Mouse (Mus musculus) embryonic facial prominence, embryonic 10.5 days (tissue): Measurements from ENCODE around the gene Gfod1. TPM values are rescaled to one million over a fixed set of nuclear protein-coding genes. Genes with fewer than 3 reads are reported as not detected.

Experiments
- DNase-seq: peaks from one replicate; pipeline ENCODE4 v3.0.0-alpha.2; 2017; ENCODE audit warnings: low spot score
- H3K27ac ChIP-seq: fragments of 300-500 bp; sonication (generic); replicated peaks from 2 replicates; pipeline ENCODE4 v1.5.1; 2016; ENCODE audit warnings: mild to moderate bottlenecking
- H3K27me3 ChIP-seq: fragments of 300-500 bp; sonication (generic); replicated peaks from 2 replicates; pipeline ENCODE4 v1.6.1; 2016; ENCODE audit warnings: low read depth, mild to moderate bottlenecking; ENCODE audit not compliant: poor library complexity, severe bottlenecking
- H3K36me3 ChIP-seq: fragments of 300-500 bp; sonication (generic); replicated peaks from 2 replicates; pipeline ENCODE4 v1.6.1; 2016; ENCODE audit warnings: mild to moderate bottlenecking, moderate library complexity
- H3K4me1 ChIP-seq: fragments of 300-500 bp; sonication (generic); 2 replicates; pipeline ENCODE4 v1.6.1; 2016
- H3K4me3 ChIP-seq: fragments of 300-500 bp; sonication (generic); 2 replicates; pipeline ENCODE4 v1.5.1; 2016; ENCODE audit warnings: mild to moderate bottlenecking, moderate library complexity
- H3K9me3 ChIP-seq: fragments of 300-500 bp; sonication (generic); 2 replicates; pipeline ENCODE4 v1.6.1; 2016; ENCODE audit warnings: mild to moderate bottlenecking
- WGBS: fragments of 180-500 bp; shearing (Covaris S2); methylation state at CpG from one replicate; pipeline ENCODE4 v1.1.7; 2016; 5-methylcytosine and 5-hydroxymethylcytosine counted together
- polyA plus RNA-seq: library from polyadenylated mRNA; unstranded; fragments of >200 nt; fragmentation: Nextera tagmentation; extraction: Ambion mirVana; gene quantifications from 2 replicates; pipeline ENCODE4 v1.2.1, GENCODE M21; 2016

Gfod1 gene
- polyA plus RNA-seq, 1 experiment from 2014 or later = 0.40 TPM

DNA sequence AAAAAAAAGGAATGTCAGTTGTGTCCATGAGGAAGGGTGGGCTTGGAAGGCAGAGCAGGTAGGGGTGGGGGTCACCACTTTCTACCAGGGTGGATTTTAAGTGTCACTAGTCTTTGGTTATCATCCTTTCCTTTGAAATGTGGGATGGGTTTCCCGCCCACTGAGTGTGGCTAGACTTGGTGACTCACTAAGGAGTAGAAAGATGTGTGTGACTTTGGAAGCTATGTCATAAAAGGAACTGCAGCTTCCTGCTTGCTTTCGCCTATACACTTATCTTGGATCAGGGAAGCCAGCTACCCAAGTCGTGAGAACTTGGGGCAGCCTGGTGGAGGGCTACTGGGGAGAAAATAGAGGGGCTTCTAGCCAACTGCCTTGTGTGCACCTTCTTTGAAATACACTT, 15.4 kb upstream of the Gfod1 start:
- no peak overlapping the region for H3K27ac ChIP-seq
- WGBS = 85% methylated on average over 3 of the region's 3 CpGs

GRCm38 (mm10) chr13:43317411-43317810, 13.4 kb upstream of the Gfod1 start:
- WGBS = 83% methylated on average over 5 of the region's 5 CpGs
- Histone ChIP-seq H3K4me1 (no peaks in the 10 kb centered on the region), H3K36me3 (no peaks in the 10 kb centered on the region), H3K27me3 (no peaks in the 10 kb centered on the region), H3K27ac (no peak overlapping the region), H3K4me3 (no peak overlapping the region), H3K9me3 (0 out of 2 replicates have a peak, but pooled peaks cover 2% of the 10 kb centered on the region)
- DNase-seq = no peak

More for the DNA sequence above, 15.4 kb upstream of the Gfod1 start:
- no peak for DNase-seq
- H3K4me3 ChIP-seq = no peak overlapping the region
- no peaks in the 10 kb centered on the region for H3K27me3 ChIP-seq
- no peaks in the 10 kb centered on the region for H3K36me3 ChIP-seq
- H3K4me1 ChIP-seq = no peaks in the 10 kb centered on the region
- 0 out of 2 replicates have a peak, but pooled peaks cover 2% of the 10 kb centered on the region for H3K9me3 ChIP-seq

GRCm38 (mm10) chr13:43305181-43305924, 1.4 kb upstream of the Gfod1 start:
- H3K36me3 ChIP-seq = no peaks in the 10 kb centered on the region
- no peak overlapping the region for H3K4me3 ChIP-seq
- WGBS = 79% methylated on average over 15 of the region's 15 CpGs
- H3K27ac ChIP-seq = no peak overlapping the region
- H3K9me3 ChIP-seq = peaks cover 8% of the 10 kb centered on the region
- peaks cover 44% of the 10 kb centered on the region for H3K4me1 ChIP-seq
- no peak for DNase-seq
- peaks cover 66% of the 10 kb centered on the region for H3K27me3 ChIP-seq

- peak overlapping the region; percentile 78 for H3K4me3 ChIP-seq
- WGBS = 25% methylated on average over 11 of the region's 11 CpGs
- H3K27ac ChIP-seq = peak overlapping the region; percentile 76; the same call in 1 of the 2 replicates
- H3K36me3 ChIP-seq = no peaks in the 10 kb centered on the region
- peaks cover 45% of the 10 kb centered on the region for H3K4me1 ChIP-seq
- peaks cover 5% of the 10 kb centered on the region for H3K9me3 ChIP-seq
- H3K27me3 ChIP-seq = peaks cover 72% of the 10 kb centered on the region
- no peak for DNase-seq
These were observed 728 bp upstream of the Gfod1 start for GRCm38 (mm10) chr13:43304700-43305099.

DNA sequence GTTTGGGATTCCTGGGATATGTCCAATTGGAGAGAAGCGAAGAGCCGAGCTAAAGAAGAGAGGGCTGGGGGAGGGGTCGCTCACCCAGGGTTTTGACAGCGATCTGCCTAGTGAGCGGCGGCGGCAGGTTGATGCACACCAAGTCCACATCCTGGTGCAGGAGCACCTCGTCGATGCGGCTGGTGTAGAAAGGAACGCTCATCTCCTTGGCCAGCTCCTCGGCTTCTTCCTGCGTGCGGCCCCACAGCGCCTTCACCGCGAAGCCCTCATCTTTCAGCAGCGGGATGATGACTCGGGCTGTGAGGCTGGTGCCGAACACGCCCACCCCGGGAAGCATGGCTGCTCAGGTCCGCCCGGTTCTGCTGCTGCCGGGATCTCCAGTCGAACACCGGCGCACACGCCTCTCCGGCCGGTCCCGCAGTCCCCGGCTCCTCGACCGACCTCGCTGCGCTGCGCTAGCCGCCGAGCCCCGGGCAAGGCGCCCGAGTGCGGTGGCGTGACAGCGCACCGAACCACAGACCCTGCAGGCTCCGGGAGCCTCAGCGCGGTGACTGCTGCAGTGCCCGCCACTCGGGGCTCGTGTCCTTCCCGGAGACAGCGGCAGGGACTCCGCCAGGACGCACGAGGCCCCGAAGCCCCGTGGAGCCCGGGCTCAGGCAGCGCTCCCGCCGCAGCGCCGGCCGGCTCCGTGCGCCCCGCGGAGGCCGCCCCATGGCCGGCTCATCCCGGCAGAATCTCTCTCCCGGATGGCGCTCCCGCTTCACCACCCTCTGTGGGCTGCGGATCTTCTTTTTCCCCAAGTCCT, 609 bp downstream of the Gfod1 start:
- Histone ChIP-seq H3K36me3 (no peaks in the 10 kb centered on the region), H3K4me3 (peak overlapping the region; percentile 78), H3K27me3 (peaks cover 86% of the 10 kb centered on the region), H3K9me3 (no peaks in the 10 kb centered on the region), H3K4me1 (peaks cover 45% of the 10 kb centered on the region), H3K27ac (peak overlapping the region; percentile 76)
- DNase-seq = peak; percentile 59
- under 1% methylated on average over 78 of the region's 78 CpGs for WGBS

GRCm38 (mm10) chr13:43302651-43303160, 1.3 kb downstream of the Gfod1 start:
- DNase-seq = no peak
- Histone ChIP-seq H3K27ac (0 out of 2 replicates have a peak overlapping the region, but pooled peaks have one; percentile 2), H3K4me1 (peaks cover 45% of the 10 kb centered on the region), H3K9me3 (no peaks in the 10 kb centered on the region), H3K4me3 (peak overlapping the region; percentile 78), H3K27me3 (peaks cover 89% of the 10 kb centered on the region), H3K36me3 (no peaks in the 10 kb centered on the region)
- 2% methylated on average over 19 of the region's 19 CpGs for WGBS

DNA sequence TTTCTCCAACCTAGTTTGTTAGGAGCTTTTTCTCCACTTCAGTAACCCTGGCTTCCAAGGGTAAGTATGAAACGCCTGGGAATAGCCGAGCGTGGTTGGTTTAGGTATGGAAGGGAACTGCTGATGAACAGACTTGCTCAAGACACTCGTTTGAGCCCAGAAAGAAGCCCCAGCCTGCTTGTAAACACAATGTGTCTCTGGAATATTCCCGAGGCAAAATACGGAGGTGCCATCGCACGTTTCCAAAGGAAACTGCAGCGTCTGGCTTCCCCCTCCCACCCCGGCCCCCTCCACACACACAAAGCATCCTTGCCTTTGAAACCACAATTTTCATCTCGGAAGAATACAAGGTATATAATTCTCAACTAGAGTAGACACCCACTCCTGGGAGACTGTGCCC, 1.7 kb downstream of the Gfod1 start:
- no peak for DNase-seq
- H3K4me3 ChIP-seq = peak overlapping the region; percentile 78
- 7% methylated on average over 11 of the region's 11 CpGs for WGBS
- peaks cover 91% of the 10 kb centered on the region for H3K27me3 ChIP-seq
- H3K4me1 ChIP-seq = peaks cover 45% of the 10 kb centered on the region
- no peaks in the 10 kb centered on the region for H3K9me3 ChIP-seq
- H3K27ac ChIP-seq = no peak overlapping the region
- no peaks in the 10 kb centered on the region for H3K36me3 ChIP-seq

GRCm38 (mm10) chr13:43300906-43301305, 3.1 kb downstream of the Gfod1 start:
- peaks cover 38% of the 10 kb centered on the region for H3K4me1 ChIP-seq
- no peak overlapping the region for H3K27ac ChIP-seq
- no peak for DNase-seq
- H3K36me3 ChIP-seq = no peaks in the 10 kb centered on the region
- H3K9me3 ChIP-seq = no peaks in the 10 kb centered on the region
- 34% methylated on average over 9 of the region's 9 CpGs for WGBS
- H3K4me3 ChIP-seq = no peak overlapping the region
- peaks cover 88% of the 10 kb centered on the region for H3K27me3 ChIP-seq

- no peak for DNase-seq
- Histone ChIP-seq H3K36me3 (no peaks in the 10 kb centered on the region), H3K4me3 (no peak overlapping the region), H3K9me3 (no peaks in the 10 kb centered on the region), H3K4me1 (peaks cover 38% of the 10 kb centered on the region), H3K27me3 (peaks cover 83% of the 10 kb centered on the region), H3K27ac (no peak overlapping the region)
- WGBS = 19% methylated on average over 5 of the region's 5 CpGs
These were observed 3.6 kb downstream of the Gfod1 start for GRCm38 (mm10) chr13:43300366-43300765.

- Histone ChIP-seq H3K9me3 (no peaks in the 10 kb centered on the region), H3K36me3 (no peaks in the 10 kb centered on the region), H3K4me1 (peaks cover 28% of the 10 kb centered on the region), H3K27ac (no peak overlapping the region), H3K4me3 (no peak overlapping the region), H3K27me3 (peaks cover 74% of the 10 kb centered on the region)
- no peak for DNase-seq
- WGBS = 58% methylated on average over 5 of the region's 5 CpGs
These were observed 4.8 kb downstream of the Gfod1 start for GRCm38 (mm10) chr13:43299171-43299570.

GRCm38 (mm10) chr13:43297526-43297925, 6.4 kb downstream of the Gfod1 start:
- Histone ChIP-seq H3K4me3 (no peak overlapping the region), H3K9me3 (no peaks in the 10 kb centered on the region), H3K4me1 (peaks cover 13% of the 10 kb centered on the region), H3K27ac (no peak overlapping the region), H3K36me3 (no peaks in the 10 kb centered on the region), H3K27me3 (peaks cover 62% of the 10 kb centered on the region)
- DNase-seq = no peak
- 92% methylated on average over 5 of the region's 5 CpGs for WGBS

DNA sequence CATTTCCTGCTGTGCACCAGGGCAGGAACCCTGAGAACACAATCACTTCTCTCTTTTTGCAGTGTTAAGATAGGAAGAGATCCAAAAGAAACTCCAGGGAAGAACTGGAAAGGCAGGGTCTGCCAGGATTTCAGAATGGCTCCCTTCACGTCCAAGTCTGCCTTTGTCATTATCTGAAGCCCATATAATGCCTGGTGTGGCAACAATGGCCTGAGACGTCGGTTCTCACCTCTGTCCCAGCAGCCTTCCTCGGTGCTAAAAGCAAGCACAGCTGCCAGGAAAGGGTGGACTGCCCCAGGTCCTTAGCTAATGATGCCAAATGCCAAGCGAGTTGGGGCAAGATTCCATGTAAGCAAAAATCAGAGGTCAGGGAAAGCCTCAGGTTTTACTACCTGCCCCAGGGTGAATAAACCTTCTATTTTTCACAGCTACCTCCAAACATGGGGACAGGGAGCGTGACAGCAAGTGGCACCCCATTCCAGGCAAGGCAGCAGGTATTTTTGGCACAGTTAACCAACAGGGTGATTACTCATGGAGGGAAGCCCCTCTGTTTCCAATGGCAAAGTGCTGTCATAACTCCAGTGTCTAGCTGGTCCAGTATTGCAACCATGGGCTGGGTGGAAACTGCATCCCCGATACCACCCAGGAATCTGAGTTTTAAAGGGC, 7.7 kb downstream of the Gfod1 start:
- Histone ChIP-seq H3K9me3 (no peaks in the 10 kb centered on the region), H3K27me3 (peaks cover 50% of the 10 kb centered on the region), H3K4me1 (peaks cover 7% of the 10 kb centered on the region; the same call in 1 of the 2 replicates), H3K27ac (no peak overlapping the region), H3K36me3 (no peaks in the 10 kb centered on the region), H3K4me3 (no peak overlapping the region)
- 68% methylated on average over 7 of the region's 7 CpGs for WGBS
- DNase-seq = no peak
